Mouse (Mus musculus) heart, adult 2 months (tissue): Measurements from ENCODE around the gene Itga10.

Experiments
- EP300 ChIP-seq: fragments of 200-500 bp; IDR thresholded peaks from 2 replicates; pipeline ENCODE4 v1.6.1; 2011; ENCODE audit warnings: low read depth, low read length, control low read depth; ENCODE audit not compliant: insufficient read depth
- POLR2A ChIP-seq: fragments of 200-500 bp; IDR thresholded peaks from 2 replicates; pipeline ENCODE4 v1.6.1; 2011; ENCODE audit warnings: mild to moderate bottlenecking, low read depth, low read length, control low read depth; ENCODE audit not compliant: insufficient read depth

DNA sequence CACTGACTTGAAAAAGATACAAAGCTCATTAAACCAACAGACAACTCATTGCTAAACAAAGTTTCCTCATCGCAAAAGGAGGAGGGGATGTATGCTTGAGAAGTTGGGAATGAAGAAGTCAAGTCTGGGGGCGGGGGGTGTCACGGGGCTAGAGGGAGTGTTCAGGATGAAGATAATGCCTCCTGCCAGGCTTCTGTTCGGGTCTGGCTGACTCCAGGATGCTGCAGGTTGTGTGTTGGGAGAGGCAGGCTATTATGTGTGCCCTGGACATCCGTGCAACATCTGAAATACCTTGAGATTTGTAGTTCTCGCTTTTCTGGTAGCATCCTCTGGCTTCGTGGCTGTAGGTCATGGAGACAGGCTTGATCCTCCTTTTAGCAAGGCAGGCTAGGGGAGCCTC lies 33.1 kb downstream of the Itga10 start:
- TF ChIP-seq POLR2A (no peak), EP300 (no peak)
